Mouse (Mus musculus) liver, postnatal 0 days (tissue): Measurements from ENCODE around the gene Dtnb. TPM values are rescaled to one million over a fixed set of nuclear protein-coding genes. Genes with fewer than 3 reads are reported as not detected.

Experiments used
- ATAC-seq: fragments of 200-750 bp; cut with Nextera tagmentation; 2 replicates; pipeline ENCODE4 v1.8.0; 2017; ENCODE audit warnings: mild to moderate bottlenecking, moderate library complexity
- DNase-seq: peaks from one replicate; pipeline ENCODE4 v3.0.0-alpha.2; 2016
- H3K27ac ChIP-seq: fragments of 300-500 bp; sonication (generic); 2 replicates; pipeline ENCODE4 v1.5.1; 2014; ENCODE audit warnings: antibody characterized with exemption, moderate library complexity, mild to moderate bottlenecking, low read depth
- H3K27me3 ChIP-seq: fragments of 300-500 bp; sonication (generic); 2 replicates; pipeline ENCODE4 v1.6.1; 2014; ENCODE audit warnings: low read length, control low read depth, mixed read lengths; ENCODE audit not compliant: insufficient read depth
- H3K36me3 ChIP-seq: fragments of 300-500 bp; sonication (generic); replicated peaks from 2 replicates; pipeline ENCODE4 v1.6.1; 2014; ENCODE audit warnings: mild to moderate bottlenecking, control low read depth, low read length, moderate library complexity, mixed read lengths; ENCODE audit not compliant: insufficient read depth
- H3K4me1 ChIP-seq: fragments of 300-500 bp; sonication (generic); 2 replicates; pipeline ENCODE4 v1.6.1; 2014; ENCODE audit warnings: antibody characterized with exemption, mild to moderate bottlenecking, control low read depth; ENCODE audit not compliant: insufficient read depth
- H3K4me2 ChIP-seq: fragments of 300-500 bp; sonication (generic); 2 replicates; pipeline ENCODE4 v1.6.1; 2014; ENCODE audit warnings: low read depth, mild to moderate bottlenecking, low read length, moderate library complexity, mixed read lengths
- H3K4me3 ChIP-seq: fragments of 300-500 bp; sonication (generic); 2 replicates; pipeline ENCODE4 v1.5.1; 2014; ENCODE audit warnings: low read depth, low read length
- H3K9ac ChIP-seq: fragments of 300-500 bp; sonication (generic); replicated peaks from 2 replicates; pipeline ENCODE4 v1.6.1; 2014; ENCODE audit warnings: mild to moderate bottlenecking, moderate library complexity
- H3K9me3 ChIP-seq: fragments of 300-500 bp; sonication (generic); 2 replicates; pipeline ENCODE4 v1.6.1; 2016; ENCODE audit warnings: mild to moderate bottlenecking, control low read depth, low read length, mixed read lengths
- CTCF ChIP-seq: sonication (generic); IDR thresholded peaks from 2 replicates; pipeline ENCODE4 v1.5.1; 2016; ENCODE audit warnings: antibody characterized with exemption, low read depth
- EP300 ChIP-seq: IDR thresholded peaks from 2 replicates; pipeline ENCODE4 v1.6.1; 2016; ENCODE audit warnings: antibody characterized with exemption, low read depth, mild to moderate bottlenecking
- WGBS: fragments of 180-500 bp; shearing (Covaris S2); extraction: QIAGEN DNeasy Blood & Tissue Kit; methylation state at CpG from one replicate; pipeline ENCODE4 v1.1.7; 2014; ENCODE audit not compliant: insufficient replicate concordance; 5-methylcytosine and 5-hydroxymethylcytosine counted together
- polyA plus RNA-seq: library from polyadenylated mRNA; unstranded; fragments of >200 nt; fragmentation: Nextera tagmentation; extraction: Ambion mirVana; gene quantifications from 2 replicates; pipeline ENCODE4 v1.2.1, GENCODE M21; 2015

Gene Dtnb
- polyA plus RNA-seq, 1 experiment from 2014 or later: 15.7 TPM

DNA sequence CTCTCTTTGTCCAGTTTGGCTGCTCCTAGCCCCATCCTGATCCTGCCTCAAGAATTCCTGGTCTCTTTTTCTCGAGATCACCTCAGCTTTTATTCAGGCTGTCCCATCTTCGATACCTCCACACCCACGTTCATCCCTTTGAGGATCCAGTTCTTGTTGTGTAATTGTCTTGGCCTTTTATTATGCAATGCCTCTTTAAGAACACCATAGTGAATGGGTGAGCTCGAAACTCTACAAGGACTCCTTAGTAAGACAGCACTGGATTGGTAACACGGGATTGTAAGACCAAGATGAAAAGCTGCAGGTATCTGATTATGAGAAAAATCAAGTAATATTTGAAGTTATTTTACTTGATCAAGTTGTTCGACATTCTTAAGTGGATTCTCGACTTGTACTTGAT, 34.0 kb downstream of the Dtnb start:
- H3K27ac ChIP-seq: no peak overlapping the region
- H3K27me3 ChIP-seq: no peaks in the 10 kb centered on the region
- 77% methylated on average over 7 of the region's 7 CpGs for WGBS
- H3K36me3 ChIP-seq: 0 out of 2 replicates have a peak, but pooled peaks cover 2% of the 10 kb centered on the region
- H3K9ac ChIP-seq: no peak overlapping the region
- no peaks in the 10 kb centered on the region for H3K4me1 ChIP-seq
- H3K4me3 ChIP-seq: no peak overlapping the region
- DNase-seq: no peak
- no peak for ATAC-seq
- no peak overlapping the region for H3K4me2 ChIP-seq
- no peaks in the 10 kb centered on the region for H3K9me3 ChIP-seq
- TF ChIP-seq EP300 (no peak), CTCF (no peak)

DNA sequence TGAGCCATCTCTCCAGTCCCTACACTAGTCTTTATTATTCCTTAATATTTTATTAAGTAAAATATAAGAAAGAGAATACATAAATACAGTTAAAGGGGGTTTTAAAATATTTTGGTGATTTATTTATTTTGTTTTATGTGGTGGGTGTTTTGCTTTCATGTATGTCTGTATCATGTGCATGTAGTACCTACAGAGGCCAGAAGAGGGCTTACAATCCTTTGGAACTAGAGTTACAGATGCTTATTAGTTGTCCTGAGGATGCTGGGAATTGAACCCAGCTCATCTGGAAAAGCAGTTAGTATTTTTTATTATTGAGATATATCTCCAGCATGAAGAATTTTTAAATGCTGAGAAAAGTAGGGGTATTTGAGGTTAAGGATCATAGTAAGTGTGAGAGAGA, 37.6 kb downstream of the Dtnb start:
- ATAC-seq (no peak), DNase-seq (no peak)
- no peak overlapping the region for H3K4me3 ChIP-seq
- no peaks in the 10 kb centered on the region for H3K4me1 ChIP-seq
- no peak overlapping the region for H3K9ac ChIP-seq
- no peak overlapping the region for H3K4me2 ChIP-seq
- no peaks in the 10 kb centered on the region for H3K27me3 ChIP-seq
- H3K36me3 ChIP-seq: no peaks in the 10 kb centered on the region
- H3K27ac ChIP-seq: no peak overlapping the region
- TF ChIP-seq EP300: no peak
- peak; percentile 63 for TF ChIP-seq CTCF
- no peaks in the 10 kb centered on the region for H3K9me3 ChIP-seq

DNA sequence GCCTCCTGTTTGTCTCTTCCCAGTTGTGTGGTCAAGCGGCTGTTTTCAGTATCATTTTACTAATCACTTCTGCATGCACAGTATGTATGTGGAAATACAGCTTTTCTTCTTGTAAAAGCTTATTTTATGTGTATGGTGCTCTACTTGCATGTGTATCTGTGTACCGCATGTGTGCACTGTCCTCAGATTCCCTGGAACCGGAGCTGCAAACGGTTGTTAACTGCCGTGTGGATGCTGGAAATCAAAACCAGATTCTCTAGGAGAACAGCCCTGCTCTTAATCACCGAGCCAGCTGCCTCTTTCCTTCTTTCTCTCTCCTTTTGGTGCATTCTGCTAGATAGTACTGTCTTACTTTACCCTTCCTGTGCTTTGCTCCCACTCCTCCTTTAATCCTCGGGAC, 39.7 kb downstream of the Dtnb start:
- no peak overlapping the region for H3K9ac ChIP-seq
- ATAC-seq (no peak), DNase-seq (no peak)
- WGBS: 78% methylated on average over 7 of the region's 7 CpGs
- TF ChIP-seq CTCF (no peak), EP300 (no peak)
- H3K27ac ChIP-seq: no peak overlapping the region
- H3K4me3 ChIP-seq: no peak overlapping the region
- H3K9me3 ChIP-seq: no peaks in the 10 kb centered on the region
- 0 out of 2 replicates have a peak, but pooled peaks cover 3% of the 10 kb centered on the region for H3K36me3 ChIP-seq
- no peaks in the 10 kb centered on the region for H3K27me3 ChIP-seq
- no peak overlapping the region for H3K4me2 ChIP-seq
- no peaks in the 10 kb centered on the region for H3K4me1 ChIP-seq

DNA sequence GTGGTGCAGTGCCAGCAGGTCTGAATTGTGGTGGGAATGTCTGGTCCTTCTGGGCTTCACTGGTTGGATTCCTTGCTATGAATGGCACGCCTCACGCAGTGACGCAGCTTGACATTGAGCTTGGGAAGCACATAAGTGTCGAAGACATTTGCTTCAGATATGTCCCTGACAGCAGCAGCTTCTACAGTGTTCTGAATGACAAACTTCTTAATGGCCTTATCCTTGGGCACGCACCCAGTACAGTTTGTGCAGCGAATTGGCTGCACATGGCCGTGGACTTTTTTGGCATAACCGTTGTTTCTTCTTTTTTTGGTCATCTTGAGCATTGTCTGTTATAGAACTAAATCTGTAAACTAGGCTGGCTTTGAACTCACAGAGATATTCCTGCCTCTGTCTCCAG, 42.9 kb downstream of the Dtnb start:
- Histone ChIP-seq H3K9me3 (no peaks in the 10 kb centered on the region), H3K4me2 (no peak overlapping the region), H3K27ac (no peak overlapping the region), H3K27me3 (no peaks in the 10 kb centered on the region), H3K36me3 (0 out of 2 replicates have a peak, but pooled peaks cover 3% of the 10 kb centered on the region), H3K4me1 (0 out of 2 replicates have a peak, but pooled peaks cover 3% of the 10 kb centered on the region), H3K9ac (no peak overlapping the region), H3K4me3 (no peak overlapping the region)
- DNase-seq (no peak), ATAC-seq (no peak)
- TF ChIP-seq EP300 (no peak), CTCF (no peak)
- WGBS: 93% methylated on average over 8 of the region's 8 CpGs

DNA sequence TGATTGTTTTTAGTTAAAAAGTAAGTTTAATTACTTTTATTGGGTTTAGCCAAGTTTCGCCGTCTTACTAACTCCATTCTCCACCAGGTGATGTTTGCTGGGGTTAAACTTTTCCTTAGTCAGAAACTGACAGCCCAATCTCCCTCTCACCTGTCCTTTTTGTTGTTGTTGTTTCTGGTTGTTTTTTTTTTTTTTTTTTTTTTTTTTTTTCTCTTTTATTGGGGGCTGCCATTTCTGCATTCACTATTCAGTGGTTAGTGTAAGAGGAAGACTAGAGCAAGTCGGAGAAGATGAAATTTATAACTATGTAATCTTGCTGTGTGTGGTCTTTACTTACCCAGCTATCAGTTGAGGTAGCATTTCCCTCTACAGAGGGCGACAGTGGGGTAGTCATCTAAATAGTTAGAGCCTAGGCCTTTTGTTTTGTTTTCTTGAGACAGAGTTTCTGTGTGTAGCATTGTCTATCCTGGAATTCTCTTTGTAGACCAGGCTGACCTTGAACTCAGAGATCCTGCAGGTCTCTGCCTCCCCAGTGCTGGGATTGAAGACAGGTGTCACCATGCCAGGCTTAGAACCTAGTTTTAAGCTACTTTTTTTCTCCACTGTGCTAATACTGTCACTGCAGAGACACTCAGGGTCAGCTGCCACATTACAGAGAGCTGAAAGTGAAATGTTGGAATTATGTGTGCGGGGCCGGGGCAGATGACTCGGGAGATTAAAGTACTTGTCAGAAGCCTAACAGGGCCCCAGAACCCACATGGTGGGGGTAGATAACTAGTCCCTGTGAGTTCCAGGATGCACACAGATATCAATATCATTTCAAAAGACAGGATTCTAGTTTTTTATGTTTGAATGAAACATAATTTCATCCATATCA, 46.2 kb downstream of the Dtnb start:
- Histone ChIP-seq H3K27ac (peak overlapping the region; percentile 45), H3K4me2 (peak overlapping the region; percentile 34), H3K4me3 (no peak overlapping the region), H3K4me1 (0 out of 2 replicates have a peak, but pooled peaks cover 3% of the 10 kb centered on the region), H3K36me3 (0 out of 2 replicates have a peak, but pooled peaks cover 3% of the 10 kb centered on the region), H3K27me3 (no peaks in the 10 kb centered on the region), H3K9me3 (no peaks in the 10 kb centered on the region), H3K9ac (no peak overlapping the region)
- WGBS: 67% methylated on average over 7 of the region's 7 CpGs
- peak; percentile 48 for DNase-seq
- ATAC-seq: peak; percentile 94
- TF ChIP-seq EP300 (peak; percentile 94), CTCF (no peak)

DNA sequence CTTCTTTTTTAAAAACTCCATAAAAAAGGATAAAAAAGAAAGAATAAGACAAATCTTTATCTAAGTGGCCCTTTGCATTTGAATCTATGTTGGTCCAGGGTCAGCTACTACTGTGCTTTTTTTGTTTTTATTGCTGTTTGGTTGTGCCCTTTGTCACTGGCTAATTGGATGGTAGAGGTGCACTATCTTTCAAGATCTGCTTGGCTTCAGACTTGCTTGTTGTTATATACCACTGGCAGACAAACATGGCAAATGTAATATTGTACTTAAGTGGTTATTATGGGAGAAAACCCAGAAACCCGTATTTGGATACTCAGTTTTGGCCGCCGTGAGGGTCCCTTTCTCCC, 46.8 kb downstream of the Dtnb start:
- Histone ChIP-seq H3K4me1 (0 out of 2 replicates have a peak, but pooled peaks cover 3% of the 10 kb centered on the region), H3K4me2 (peak overlapping the region; percentile 34), H3K27me3 (no peaks in the 10 kb centered on the region), H3K27ac (peak overlapping the region; percentile 51), H3K9me3 (no peaks in the 10 kb centered on the region), H3K9ac (no peak overlapping the region), H3K4me3 (no peak overlapping the region), H3K36me3 (0 out of 2 replicates have a peak, but pooled peaks cover 3% of the 10 kb centered on the region)
- no peak for TF ChIP-seq EP300
- no peak for TF ChIP-seq CTCF
- WGBS: 89% methylated on average over 3 of the region's 3 CpGs
- DNase-seq: no peak
- ATAC-seq: no peak
